Mouse (Mus musculus): Measurements from ENCODE around the gene Cep170b. TPM values are rescaled to one million over a fixed set of nuclear protein-coding genes. Genes with fewer than 3 reads are reported as not detected.

Gene Cep170b
- total RNA-seq, 2 experiments from 2014 or later = 11.2 to 12.6 TPM

- DNase-seq = no peak
Observed at GRCm38 (mm10) chr12:112764141-112764540, 43.9 kb downstream of the Cep170b start.

GRCm38 (mm10) chr12:112764991-112765390, 44.7 kb downstream of the Cep170b start:
- DNase-seq = no peak

GRCm38 (mm10) chr12:112766586-112766985, 46.3 kb downstream of the Cep170b start:
- DNase-seq = no peak

GRCm38 (mm10) chr12:112767036-112767890, 47.0 kb downstream of the Cep170b start:
- DNase-seq = no peak

- no peak for DNase-seq
Observed at GRCm38 (mm10) chr12:112768166-112768565, 47.9 kb downstream of the Cep170b start.

GRCm38 (mm10) chr12:112769031-112769430, 48.8 kb downstream of the Cep170b start:
- DNase-seq = no peak

- DNase-seq = no peak
Observed at GRCm38 (mm10) chr12:112769751-112770150, 49.5 kb downstream of the Cep170b start.

- no peak for DNase-seq
Observed at GRCm38 (mm10) chr12:112770396-112770795, 50.1 kb downstream of the Cep170b start.

GRCm38 (mm10) chr12:112772306-112772705, 52.1 kb downstream of the Cep170b start:
- DNase-seq = no peak

GRCm38 (mm10) chr12:112773366-112773765, 53.1 kb downstream of the Cep170b start:
- DNase-seq = no peak

- DNase-seq = no peak
Observed at GRCm38 (mm10) chr12:112774026-112774425, 53.8 kb downstream of the Cep170b start.

- DNase-seq = no peak
Observed at GRCm38 (mm10) chr12:112774481-112774880, 54.2 kb downstream of the Cep170b start.

- DNase-seq = no peak
Observed at GRCm38 (mm10) chr12:112791026-112791425, 70.8 kb downstream of the Cep170b start.

- peak; percentile 47 for DNase-seq
Observed at GRCm38 (mm10) chr12:112793601-112794355, 73.5 kb downstream of the Cep170b start.

GRCm38 (mm10) chr12:112794356-112794816, 74.1 kb downstream of the Cep170b start:
- no peak for DNase-seq

- no peak for DNase-seq
Observed at GRCm38 (mm10) chr12:112794998-112795397, 74.7 kb downstream of the Cep170b start.

- no peak for DNase-seq
Observed at GRCm38 (mm10) chr12:112795466-112796104, 75.3 kb downstream of the Cep170b start.

Small RNAs within 50 kb of the gene (microRNA-seq; reads per million reads assigned to microRNA genes)
- gene Mir6940 = 0.25 to 0.32 reads per million in 2 experiments

Other genes with a start within 250 kb of the Cep170b start
- 1 to 10 TPM; 2.1 to 2.4 TPM for gene A530016L24Rik, start 231.0 kb upstream of the Cep170b start, total RNA-seq (2021)
- under 1 TPM; 0.20 to 0.52 TPM for gene Tmem179, start 203.7 kb upstream of the Cep170b start, total RNA-seq (2021)
- 10 to 100 TPM; 16.8 to 22.5 TPM for gene Inf2, start 131.7 kb upstream of the Cep170b start, total RNA-seq (2021)
- gene Adssl1, start 100.4 kb upstream of the Cep170b start, total RNA-seq (2021) = 100 to 1,000 TPM; 340 to 358 TPM
- 10 to 100 TPM; 27.2 to 28.1 TPM for gene Siva1, start 75.8 kb upstream of the Cep170b start, total RNA-seq (2021)
- gene Akt1, start 45.6 kb upstream of the Cep170b start, total RNA-seq (2021) = 100 to 1,000 TPM; 133 to 142 TPM
- 1 to 10 TPM; 1.8 to 2.1 TPM for gene Zbtb42, start 41.6 kb upstream of the Cep170b start, total RNA-seq (2021)
- gene Pld4, start 40.2 kb downstream of the Cep170b start, total RNA-seq (2021) = 1 to 10 TPM; 7.3 to 9.1 TPM
- 10 to 100 TPM; 12.2 to 18.6 TPM for gene Ahnak2, start 82.2 kb downstream of the Cep170b start, total RNA-seq (2021)
- 1 to 10 TPM in 1 of 2 experiments, under 1 TPM in 1; 0.75 to 1.7 TPM for gene Clba1, start 88.5 kb downstream of the Cep170b start, total RNA-seq (2021)
- gene Cdca4, start 109.0 kb downstream of the Cep170b start, total RNA-seq (2021) = 10 to 100 TPM in 1 of 2 experiments, 1 to 10 TPM in 1; 9.4 to 12.0 TPM
- gene Gpr132, start 147.8 kb downstream of the Cep170b start, total RNA-seq (2021) = under 1 TPM in 1 of 2 experiments, not detected in 1; 0.09 TPM
- 10 to 100 TPM; 29.4 to 40.0 TPM for gene Jag2, start 209.3 kb downstream of the Cep170b start, total RNA-seq (2021)
- 10 to 100 TPM; 17.3 to 17.5 TPM for gene Nudt14, start 221.7 kb downstream of the Cep170b start, total RNA-seq (2021)

Measured in gastrocnemius, postnatal 10 days (tissue).